10 mouse cellular contexts compared by ENCODE assay signal in the genomic region with DNA sequence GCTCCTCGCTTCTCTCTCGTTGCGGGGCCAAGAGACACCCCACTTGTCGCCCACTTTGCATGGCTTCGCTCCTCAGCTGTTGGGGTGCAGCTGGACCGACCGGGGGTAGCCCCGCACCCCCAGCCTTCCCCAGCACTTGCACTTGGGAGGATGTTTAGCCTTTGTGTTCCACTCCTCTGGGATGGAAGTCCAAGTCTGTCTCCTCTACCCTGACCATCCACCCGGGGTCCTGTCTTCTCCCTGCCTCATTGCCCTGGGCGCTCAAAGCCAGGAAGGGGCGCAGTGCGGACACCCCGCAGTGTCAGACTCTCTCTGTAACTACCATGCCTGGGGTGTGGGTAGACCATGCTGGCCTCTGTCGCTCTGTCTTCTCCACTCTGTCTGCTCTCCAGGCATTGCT. TPM values are rescaled to one million over a fixed set of nuclear protein-coding genes. Genes with fewer than 3 reads are reported as not detected.
DNase-seq lines count a peak whose midpoint lies in the region; ATAC-seq and TF ChIP-seq lines count a peak whose summit lies in the region.
"Had no signal": no experiment of that assay in that cellular context is flagged by ENCODE, and none has a peak within 500 bp of the region (broad histone marks: within the 10 kb centered on the region; RNA-seq: fewer than 3 reads in every experiment).

No protein-coding gene starts in this region.

- 16% methylated on average over 14 of the region's 14 CpGs for WGBS in lung, embryonic 14.5 days
- WGBS in liver, embryonic 11.5 days = 16% methylated on average over 14 of the region's 14 CpGs
- WGBS in stomach, embryonic 16.5 days = 16% methylated on average over 14 of the region's 14 CpGs

- no peaks in the 10 kb centered on the region for H3K9me3 ChIP-seq in lung, embryonic 14.5 days (ENCODE audit: low read depth, low read length)
- no peaks in the 10 kb centered on the region for H3K9me3 ChIP-seq in liver, embryonic 11.5 days (ENCODE audit: control insufficient read depth, low read length)
- H3K9me3 ChIP-seq in stomach, embryonic 16.5 days (replicated peaks; ENCODE audit: control insufficient read depth, low read length) = no peaks in the 10 kb centered on the region

- H3K4me3 ChIP-seq in lung, embryonic 14.5 days (ENCODE audit: low read depth, low read length) = peak overlapping the region; percentile 43
- peak overlapping the region; percentile 44 for H3K4me3 ChIP-seq in liver, embryonic 11.5 days (ENCODE audit: low read depth, low read length)
- H3K4me3 ChIP-seq in stomach, embryonic 16.5 days (replicated peaks; ENCODE audit: low read length) = peak overlapping the region; percentile 45

- TF ChIP-seq CTCF in lung, embryonic 14.5 days (IDR thresholded peaks at IDR 0.05; ENCODE audit: low read depth) = no peak

- H3K9ac ChIP-seq in lung, embryonic 14.5 days = peak overlapping the region; percentile 34; the same call in 1 of the 2 replicates
- no peak overlapping the region for H3K9ac ChIP-seq in liver, embryonic 11.5 days (ENCODE audit: low read depth, low read length)
- H3K9ac ChIP-seq in stomach, embryonic 16.5 days (ENCODE audit: low read length) = peak overlapping the region; percentile 48

- no peak overlapping the region for H3K27ac ChIP-seq in lung, embryonic 14.5 days (ENCODE audit: low read depth)
- no peak overlapping the region for H3K27ac ChIP-seq in liver, embryonic 11.5 days (ENCODE audit: low read depth, low read length)
- no peak overlapping the region for H3K27ac ChIP-seq in stomach, embryonic 16.5 days (ENCODE audit: low read length)

- no peak for DNase-seq in cerebellum, adult 8-10 months
- no peak for DNase-seq in lung, embryonic 14.5 days
- no peak for DNase-seq in lung, postnatal 14 days
- DNase-seq in liver, embryonic 11.5 days (ENCODE audit: low spot score) = no peak
- no peak for DNase-seq in adrenal gland, postnatal 36 days
- no peak for DNase-seq in layer of hippocampus, postnatal 36 days
- DNase-seq: adrenal gland, adult 8-10 months had no signal

- H3K36me3 ChIP-seq in lung, embryonic 14.5 days (ENCODE audit: insufficient read depth) = no peaks in the 10 kb centered on the region
- H3K36me3 ChIP-seq in liver, embryonic 11.5 days (ENCODE audit: control insufficient read depth, insufficient read depth, low read length) = no peaks in the 10 kb centered on the region
- no peaks in the 10 kb centered on the region for H3K36me3 ChIP-seq in stomach, embryonic 16.5 days (ENCODE audit: control insufficient read depth, insufficient read depth, low read length)

- peak; percentile 28; the same call in 1 of the 2 replicates for ATAC-seq in cerebellum, adult (ENCODE audit: insufficient number of reproducible peaks, low FRiP score, low TSS enrichment)
- ATAC-seq in lung, embryonic 14.5 days (ENCODE audit: insufficient read depth) = peak; percentile 66
- peak; percentile 20; the same call in 1 of the 2 replicates for ATAC-seq in liver, embryonic 11.5 days (replicated peaks; ENCODE audit: low FRiP score)
- ATAC-seq in stomach, embryonic 16.5 days (ENCODE audit: insufficient read depth, low FRiP score) = no peak

- peaks cover 21% of the 10 kb centered on the region for H3K27me3 ChIP-seq in lung, embryonic 14.5 days (ENCODE audit: insufficient read depth, low read length)
- peaks cover 11% of the 10 kb centered on the region for H3K27me3 ChIP-seq in liver, embryonic 11.5 days (replicated peaks; ENCODE audit: control insufficient read depth, insufficient read depth, low read length)
- H3K27me3 ChIP-seq in stomach, embryonic 16.5 days (ENCODE audit: control insufficient read depth, insufficient read depth, low read length) = peaks cover 9% of the 10 kb centered on the region

- H3K4me1 ChIP-seq in lung, embryonic 14.5 days (ENCODE audit: insufficient read depth) = no peaks in the 10 kb centered on the region
- H3K4me1 ChIP-seq in liver, embryonic 11.5 days (replicated peaks; ENCODE audit: control insufficient read depth, insufficient read depth, low read length) = no peaks in the 10 kb centered on the region
- H3K4me1 ChIP-seq in stomach, embryonic 16.5 days (ENCODE audit: control insufficient read depth, insufficient read depth, low read length) = peaks cover 5% of the 10 kb centered on the region; the same call in 1 of the 2 replicates
- H3K4me1 ChIP-seq: megakaryocyte, embryonic 14.5 days had no signal

- H3K4me2 ChIP-seq in lung, embryonic 14.5 days = peak overlapping the region; percentile 85
- H3K4me2 ChIP-seq in liver, embryonic 11.5 days = peak overlapping the region; percentile 75
- peak overlapping the region; percentile 77 for H3K4me2 ChIP-seq in stomach, embryonic 16.5 days (ENCODE audit: low read depth, low read length)

RNA-seq across cellular contexts. Expression of a gene that starts 0.4 kb away (rescaled TPM):
- polyA plus RNA-seq in lung, embryonic 14.5 days (2014; fragmentation: Nextera tagmentation; extraction: Ambion mirVana) = 0.32 and 0.61 TPM in 2 replicates
- not detected in 2 replicates for polyA plus RNA-seq in liver, embryonic 11.5 days (2014; fragmentation: Nextera tagmentation; extraction: Ambion mirVana)
- 0.14 TPM in 1 of 2 replicates, not detected in the other for polyA plus RNA-seq in stomach, embryonic 16.5 days (2015; fragmentation: Nextera tagmentation; extraction: Ambion mirVana)
- total RNA-seq in adrenal gland, postnatal 36 days (2021) = under 1 TPM in 1 of 2 experiments, not detected in 1; 0.40 TPM
- total RNA-seq in layer of hippocampus, postnatal 36 days (2021) = under 1 TPM; 0.43 to 0.50 TPM
